Mouse (Mus musculus): ENCODE results near the gene Veph1. TPM values are rescaled to one million over a fixed set of nuclear protein-coding genes. Genes with fewer than 3 reads are reported as not detected.

Gene Veph1
- polyA plus RNA-seq, 1 experiment from 2014 or later = 17.7 TPM

DNA sequence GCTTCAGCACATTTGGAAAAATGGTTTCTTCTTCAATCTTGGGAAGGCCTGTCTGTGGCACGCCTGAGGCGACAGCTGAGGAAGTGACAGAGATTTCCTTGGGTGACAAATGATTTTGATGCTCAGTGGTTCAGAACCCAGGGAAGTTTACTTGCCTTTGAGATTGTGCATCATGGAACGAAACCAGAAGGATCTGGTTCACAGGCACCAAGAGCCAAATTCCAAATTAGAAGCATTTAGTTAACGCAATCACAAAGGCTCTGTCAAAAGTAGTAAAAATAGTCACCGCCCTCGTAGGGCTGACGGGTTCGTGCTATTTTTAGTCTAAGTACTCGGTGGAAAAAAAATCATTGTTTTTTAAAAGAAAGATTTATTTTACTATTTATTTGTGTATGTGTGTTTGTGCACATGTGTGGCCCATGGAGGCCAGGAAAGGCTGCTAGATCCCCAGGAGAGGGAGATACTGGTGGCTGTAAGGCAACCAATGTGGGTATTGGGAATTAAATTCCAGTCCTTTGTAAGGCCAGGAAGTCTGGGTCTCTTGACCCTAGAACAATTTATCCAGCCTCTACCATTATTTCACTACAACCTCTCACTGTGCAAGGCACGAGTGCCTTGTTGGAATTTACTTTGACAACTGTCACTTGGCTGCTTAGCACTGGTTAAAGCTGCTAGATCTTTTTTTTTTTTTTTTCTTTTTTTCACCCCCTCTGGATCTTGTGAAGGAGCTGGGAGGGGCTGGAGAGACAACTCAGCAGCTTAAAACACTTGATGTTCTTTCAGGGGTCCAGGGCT is 246.3 kb downstream of the Veph1 start:
- Histone ChIP-seq H3K4me2 (ENCODE audit: low read depth, low read length, severe bottlenecking) (no peak overlapping the region), H3K4me1 (replicated peaks; ENCODE audit: control insufficient read depth, insufficient read depth, low read length) (no peaks in the 10 kb centered on the region; the same call in 1 of the 2 replicates), H3K9me3 (ENCODE audit: control insufficient read depth, low read length) (no peaks in the 10 kb centered on the region), H3K27me3 (ENCODE audit: control insufficient read depth, insufficient read depth, low read length) (no peaks in the 10 kb centered on the region), H3K36me3 (ENCODE audit: control insufficient read depth, insufficient read depth, low read length) (no peaks in the 10 kb centered on the region), H3K27ac (ENCODE audit: low read depth, low read length) (no peak overlapping the region), H3K9ac (ENCODE audit: low read length) (no peak overlapping the region), H3K4me3 (ENCODE audit: low read depth, low read length) (no peak overlapping the region)
- DNase-seq (ENCODE audit: low spot score) = no peak
- no peak for ATAC-seq (replicated peaks; ENCODE audit: low FRiP score)
- WGBS = 69% methylated on average over 10 of the region's 10 CpGs

DNA sequence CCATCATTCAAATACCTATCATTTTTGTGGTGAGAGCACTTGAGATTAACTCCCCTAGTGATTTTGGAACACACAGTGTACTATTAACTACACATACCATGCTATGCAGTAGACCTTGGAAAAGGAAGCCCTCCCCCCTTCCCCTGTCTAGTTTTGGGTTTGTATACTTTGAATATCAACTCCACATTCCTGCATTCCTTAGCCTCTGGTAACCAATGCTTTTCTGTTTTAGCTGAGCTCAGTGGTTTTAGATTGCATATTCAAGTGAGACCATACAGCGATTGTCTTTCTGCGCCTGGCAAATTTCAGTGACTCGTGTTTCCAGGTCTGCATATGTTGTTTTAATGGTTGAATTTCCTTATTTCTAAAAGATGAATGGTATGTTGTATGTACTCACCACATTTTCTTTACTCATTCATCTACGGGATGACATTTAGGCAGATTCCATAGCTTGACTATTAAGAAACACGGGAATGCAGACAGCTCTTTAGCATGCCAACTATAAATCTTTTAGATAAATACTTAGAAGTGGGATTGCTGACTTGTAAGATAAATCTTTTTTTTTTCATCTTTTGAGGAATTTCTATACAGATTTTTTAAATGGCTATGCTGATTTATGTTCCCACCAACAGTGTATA is 255.7 kb downstream of the Veph1 start:
- no peaks in the 10 kb centered on the region for H3K9me3 ChIP-seq (ENCODE audit: control insufficient read depth, low read length)
- no peaks in the 10 kb centered on the region for H3K36me3 ChIP-seq (ENCODE audit: control insufficient read depth, insufficient read depth, low read length)
- ATAC-seq (replicated peaks; ENCODE audit: low FRiP score) (no peak), DNase-seq (ENCODE audit: low spot score) (no peak)
- no peak overlapping the region for H3K4me2 ChIP-seq (ENCODE audit: low read depth, low read length, severe bottlenecking)
- 88% methylated on average over 5 of the region's 5 CpGs for WGBS
- no peaks in the 10 kb centered on the region for H3K27me3 ChIP-seq (ENCODE audit: control insufficient read depth, insufficient read depth, low read length)
- no peak overlapping the region for H3K9ac ChIP-seq (ENCODE audit: low read length)
- no peaks in the 10 kb centered on the region for H3K4me1 ChIP-seq (replicated peaks; ENCODE audit: control insufficient read depth, insufficient read depth, low read length)
- no peak overlapping the region for H3K4me3 ChIP-seq (ENCODE audit: low read depth, low read length)
- H3K27ac ChIP-seq (ENCODE audit: low read depth, low read length) = no peak overlapping the region

GRCm38 (mm10) chr3:66035226-66035625 is 261.4 kb downstream of the Veph1 start:
- WGBS = 86% methylated on average over 5 of the region's 5 CpGs
- Histone ChIP-seq H3K4me2 (ENCODE audit: low read depth, low read length, severe bottlenecking) (no peak overlapping the region), H3K4me3 (ENCODE audit: low read depth, low read length) (no peak overlapping the region), H3K36me3 (ENCODE audit: control insufficient read depth, insufficient read depth, low read length) (no peaks in the 10 kb centered on the region), H3K4me1 (replicated peaks; ENCODE audit: control insufficient read depth, insufficient read depth, low read length) (no peaks in the 10 kb centered on the region), H3K27me3 (ENCODE audit: control insufficient read depth, insufficient read depth, low read length) (no peaks in the 10 kb centered on the region), H3K9ac (ENCODE audit: low read length) (no peak overlapping the region), H3K9me3 (ENCODE audit: control insufficient read depth, low read length) (no peaks in the 10 kb centered on the region), H3K27ac (ENCODE audit: low read depth, low read length) (no peak overlapping the region)
- DNase-seq (ENCODE audit: low spot score) (no peak), ATAC-seq (replicated peaks; ENCODE audit: low FRiP score) (no peak)

DNA sequence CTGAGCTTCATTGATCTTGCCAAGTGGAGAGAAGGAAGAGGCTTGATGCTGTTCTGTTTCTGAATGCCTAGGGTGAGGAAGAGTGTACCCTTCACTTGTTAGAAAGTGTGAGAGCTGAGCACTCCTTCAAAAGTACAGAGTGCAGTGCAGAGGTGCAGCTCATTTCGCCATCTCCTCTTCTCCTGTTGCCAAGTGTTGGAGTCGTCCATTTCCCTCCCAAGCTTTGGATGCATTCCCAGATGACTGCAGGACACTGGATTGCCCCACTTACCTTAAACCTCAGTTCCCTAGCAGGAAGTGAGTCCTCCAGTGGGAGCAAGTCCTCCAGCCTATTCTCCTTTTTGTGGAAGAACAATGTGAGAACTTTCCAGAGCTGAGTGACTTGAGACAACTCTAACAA is 263.3 kb downstream of the Veph1 start:
- WGBS = 85% methylated on average over 2 of the region's 2 CpGs
- Histone ChIP-seq H3K4me1 (replicated peaks; ENCODE audit: control insufficient read depth, insufficient read depth, low read length) (no peaks in the 10 kb centered on the region), H3K27ac (ENCODE audit: low read depth, low read length) (no peak overlapping the region), H3K9me3 (ENCODE audit: control insufficient read depth, low read length) (no peaks in the 10 kb centered on the region), H3K4me3 (ENCODE audit: low read depth, low read length) (no peak overlapping the region), H3K36me3 (ENCODE audit: control insufficient read depth, insufficient read depth, low read length) (no peaks in the 10 kb centered on the region), H3K9ac (ENCODE audit: low read length) (no peak overlapping the region), H3K27me3 (ENCODE audit: control insufficient read depth, insufficient read depth, low read length) (no peaks in the 10 kb centered on the region), H3K4me2 (ENCODE audit: low read depth, low read length, severe bottlenecking) (no peak overlapping the region)
- DNase-seq (ENCODE audit: low spot score) (no peak), ATAC-seq (replicated peaks; ENCODE audit: low FRiP score) (no peak)

GRCm38 (mm10) chr3:66025454-66025853 is 271.2 kb downstream of the Veph1 start:
- Histone ChIP-seq H3K4me2 (ENCODE audit: low read depth, low read length, severe bottlenecking) (no peak overlapping the region), H3K36me3 (ENCODE audit: control insufficient read depth, insufficient read depth, low read length) (no peaks in the 10 kb centered on the region), H3K9ac (ENCODE audit: low read length) (no peak overlapping the region), H3K4me1 (replicated peaks; ENCODE audit: control insufficient read depth, insufficient read depth, low read length) (no peaks in the 10 kb centered on the region), H3K27ac (ENCODE audit: low read depth, low read length) (no peak overlapping the region), H3K4me3 (ENCODE audit: low read depth, low read length) (no peak overlapping the region), H3K27me3 (ENCODE audit: control insufficient read depth, insufficient read depth, low read length) (no peaks in the 10 kb centered on the region), H3K9me3 (ENCODE audit: control insufficient read depth, low read length) (no peaks in the 10 kb centered on the region)
- ATAC-seq (replicated peaks; ENCODE audit: low FRiP score) (no peak), DNase-seq (ENCODE audit: low spot score) (no peak)
- 85% methylated on average over 3 of the region's 3 CpGs for WGBS

DNA sequence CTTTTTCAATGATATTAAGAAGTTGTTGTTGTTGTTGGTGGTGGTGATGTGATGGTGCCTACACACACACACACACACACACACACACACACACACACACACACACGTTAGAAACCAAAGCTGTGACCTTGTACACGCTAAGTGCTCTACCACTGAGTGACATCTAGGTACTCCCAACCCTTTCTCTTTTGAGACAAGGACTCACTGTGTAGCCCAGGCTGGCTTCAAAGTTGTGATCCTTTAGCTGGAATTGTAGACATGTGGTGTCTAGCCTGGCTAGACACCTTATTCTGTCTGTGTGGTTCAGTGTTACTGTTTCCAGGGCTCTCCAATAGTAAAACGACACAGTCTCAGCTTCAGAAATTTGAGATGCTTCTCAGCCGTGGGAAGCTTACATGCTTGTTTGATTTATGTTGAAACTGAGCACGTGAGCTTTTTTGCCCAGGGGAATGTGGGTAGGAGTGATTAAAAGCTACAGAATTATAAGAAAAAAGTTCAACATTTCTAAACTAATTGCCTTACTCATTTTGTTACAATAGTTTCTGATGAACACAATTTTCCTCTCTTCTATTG is 272.3 kb downstream of the Veph1 start:
- ATAC-seq (replicated peaks; ENCODE audit: low FRiP score) (no peak), DNase-seq (ENCODE audit: low spot score) (no peak)
- WGBS = 78% methylated on average over 5 of the region's 5 CpGs
- Histone ChIP-seq H3K4me3 (ENCODE audit: low read depth, low read length) (no peak overlapping the region), H3K4me2 (ENCODE audit: low read depth, low read length, severe bottlenecking) (no peak overlapping the region), H3K36me3 (ENCODE audit: control insufficient read depth, insufficient read depth, low read length) (no peaks in the 10 kb centered on the region), H3K9ac (ENCODE audit: low read length) (no peak overlapping the region), H3K4me1 (replicated peaks; ENCODE audit: control insufficient read depth, insufficient read depth, low read length) (no peaks in the 10 kb centered on the region), H3K27ac (ENCODE audit: low read depth, low read length) (no peak overlapping the region), H3K9me3 (ENCODE audit: control insufficient read depth, low read length) (no peaks in the 10 kb centered on the region), H3K27me3 (ENCODE audit: control insufficient read depth, insufficient read depth, low read length) (no peaks in the 10 kb centered on the region)

DNA sequence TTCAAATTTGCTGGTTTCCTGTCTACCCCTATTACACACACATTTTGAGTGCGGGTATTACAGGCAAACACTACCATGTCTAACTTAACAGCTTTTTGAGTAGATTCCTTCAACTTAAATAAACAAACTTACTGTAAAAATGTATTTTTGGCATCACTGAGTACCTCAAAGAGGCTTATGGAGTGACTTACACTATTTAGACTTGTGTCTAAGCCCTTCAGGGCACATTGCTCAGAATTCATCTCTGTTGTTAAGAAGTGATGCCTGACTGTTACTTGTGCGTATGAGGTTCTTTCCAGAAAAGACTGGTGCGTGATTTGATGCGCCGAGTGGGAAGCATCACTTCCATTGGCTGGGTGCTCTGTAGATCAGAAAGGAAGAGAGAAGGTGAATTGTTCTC is 277.5 kb downstream of the Veph1 start:
- ATAC-seq (replicated peaks; ENCODE audit: low FRiP score) (no peak), DNase-seq (ENCODE audit: low spot score) (no peak)
- 94% methylated on average over 5 of the region's 5 CpGs for WGBS

GRCm38 (mm10) chr3:66007632-66008401 is 288.8 kb downstream of the Veph1 start:
- Histone ChIP-seq H3K9ac (ENCODE audit: low read length) (no peak overlapping the region), H3K4me2 (ENCODE audit: low read depth, low read length, severe bottlenecking) (no peak overlapping the region), H3K27me3 (ENCODE audit: control insufficient read depth, insufficient read depth, low read length) (no peaks in the 10 kb centered on the region), H3K4me1 (replicated peaks; ENCODE audit: control insufficient read depth, insufficient read depth, low read length) (no peaks in the 10 kb centered on the region), H3K27ac (ENCODE audit: low read depth, low read length) (no peak overlapping the region), H3K36me3 (ENCODE audit: control insufficient read depth, insufficient read depth, low read length) (no peaks in the 10 kb centered on the region), H3K4me3 (ENCODE audit: low read depth, low read length) (no peak overlapping the region), H3K9me3 (ENCODE audit: control insufficient read depth, low read length) (no peaks in the 10 kb centered on the region; the same call in 1 of the 2 replicates)
- no peak for DNase-seq (ENCODE audit: low spot score)
- 81% methylated on average over 3 of the region's 3 CpGs for whole genome bisulfite sequencing
- no peak for ATAC-seq (replicated peaks; ENCODE audit: low FRiP score)

More for the DNA sequence above, 277.5 kb downstream of the Veph1 start:
- no peaks in the 10 kb centered on the region for H3K9me3 ChIP-seq (ENCODE audit: control insufficient read depth, low read length)
- H3K4me1 ChIP-seq (replicated peaks; ENCODE audit: control insufficient read depth, insufficient read depth, low read length) = no peaks in the 10 kb centered on the region
- no peak overlapping the region for H3K9ac ChIP-seq (ENCODE audit: low read length)
- no peak overlapping the region for H3K4me2 ChIP-seq (ENCODE audit: low read depth, low read length, severe bottlenecking)
- no peaks in the 10 kb centered on the region for H3K36me3 ChIP-seq (ENCODE audit: control insufficient read depth, insufficient read depth, low read length)
- H3K27ac ChIP-seq (ENCODE audit: low read depth, low read length) = no peak overlapping the region
- no peaks in the 10 kb centered on the region for H3K27me3 ChIP-seq (ENCODE audit: control insufficient read depth, insufficient read depth, low read length)
- no peak overlapping the region for H3K4me3 ChIP-seq (ENCODE audit: low read depth, low read length)

Data from forebrain, embryonic 11.5 days (tissue).